Mouse (Mus musculus): ENCODE results near the gene Rad54l.

Gene Rad54l

DNA sequence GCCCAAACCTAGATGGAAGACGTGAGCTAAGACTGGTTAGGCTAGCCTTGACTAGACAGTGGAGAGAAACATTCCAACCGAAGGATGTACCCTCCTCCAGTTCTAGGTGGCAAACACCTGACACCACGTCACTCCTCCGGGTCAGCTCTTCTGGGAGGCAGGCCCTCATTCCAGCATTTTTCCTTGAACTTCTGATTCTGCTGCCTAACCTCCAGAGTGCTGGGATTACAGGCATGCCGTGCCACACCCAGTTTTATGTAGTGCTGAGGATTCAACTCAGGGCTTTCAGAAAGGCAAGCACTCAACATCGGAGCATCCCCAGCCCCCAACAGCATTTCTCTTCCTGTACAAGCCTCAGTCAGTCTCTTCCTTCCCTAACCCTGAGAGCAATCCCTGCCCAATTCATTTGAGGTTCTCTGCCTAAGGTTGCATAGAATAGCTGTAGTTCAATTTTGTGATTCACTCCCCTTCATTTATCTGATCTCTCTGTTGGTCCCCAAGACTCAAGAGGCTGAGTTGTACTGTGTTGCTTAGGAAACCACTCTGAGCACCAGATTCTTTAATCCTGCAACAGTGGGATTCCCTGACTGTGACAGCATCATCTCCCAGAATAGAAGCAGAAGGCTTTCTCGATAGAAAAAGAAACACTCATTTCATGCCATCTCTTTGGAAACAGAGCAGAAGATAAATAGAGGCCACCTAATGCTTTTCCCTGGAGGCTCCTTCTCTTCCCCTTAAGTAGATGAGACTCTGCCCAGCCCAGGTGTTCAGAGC is 17.5 kb upstream of the Rad54l start:
- DNase-seq (ENCODE audit: low read depth, low spot score) = no peak

DNA sequence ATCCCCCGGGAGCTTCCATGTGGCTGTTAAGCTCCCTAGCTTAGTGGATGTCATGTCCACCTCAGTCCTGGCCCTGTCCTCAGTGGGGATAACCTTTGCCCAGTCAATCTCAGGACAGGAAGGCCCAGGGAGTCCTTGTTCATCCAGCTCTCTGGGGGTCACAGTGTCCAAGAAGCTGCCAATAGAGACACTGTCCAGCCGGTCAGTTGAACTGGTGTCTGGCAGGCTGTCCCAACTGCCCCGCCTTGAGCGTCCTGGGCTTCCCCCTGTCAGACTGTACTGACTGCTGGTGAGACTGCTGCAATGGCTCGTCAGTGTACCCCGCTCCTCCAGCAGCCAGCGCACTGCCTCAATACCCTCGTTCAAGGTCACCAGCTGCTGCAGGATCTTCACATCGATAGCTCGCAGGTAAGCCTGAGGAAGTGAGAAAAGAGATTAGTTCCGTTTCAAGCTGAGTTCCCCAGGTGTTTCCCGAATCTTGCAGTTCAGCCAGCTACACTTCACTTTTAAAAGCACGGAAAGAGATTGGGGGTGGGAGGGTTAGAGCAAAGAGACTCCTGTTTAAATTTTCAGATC is 14.0 kb upstream of the Rad54l start:
- DNase-seq (ENCODE audit: low read depth, low spot score) = no peak

DNA sequence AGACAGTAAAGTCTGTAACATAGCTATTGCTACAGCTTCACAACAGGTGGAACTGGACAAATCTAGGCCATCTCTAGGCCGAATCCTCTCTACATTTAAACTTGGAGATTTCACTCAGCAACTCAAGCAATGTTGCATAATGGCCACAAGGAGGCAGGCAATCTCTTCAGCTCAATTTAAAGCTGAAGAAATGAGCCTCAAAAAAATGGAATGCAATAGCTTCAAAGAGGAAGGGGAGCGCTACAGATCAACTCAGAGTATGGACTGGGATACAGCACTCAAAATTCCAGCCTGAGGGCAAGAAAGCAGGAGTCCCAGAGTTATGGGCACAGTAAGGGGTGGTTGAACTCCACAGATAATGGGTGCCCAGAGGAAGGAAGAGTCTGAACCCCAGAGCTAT is 11.5 kb upstream of the Rad54l start:
- DNase-seq (ENCODE audit: low read depth, low spot score) = no peak

DNA sequence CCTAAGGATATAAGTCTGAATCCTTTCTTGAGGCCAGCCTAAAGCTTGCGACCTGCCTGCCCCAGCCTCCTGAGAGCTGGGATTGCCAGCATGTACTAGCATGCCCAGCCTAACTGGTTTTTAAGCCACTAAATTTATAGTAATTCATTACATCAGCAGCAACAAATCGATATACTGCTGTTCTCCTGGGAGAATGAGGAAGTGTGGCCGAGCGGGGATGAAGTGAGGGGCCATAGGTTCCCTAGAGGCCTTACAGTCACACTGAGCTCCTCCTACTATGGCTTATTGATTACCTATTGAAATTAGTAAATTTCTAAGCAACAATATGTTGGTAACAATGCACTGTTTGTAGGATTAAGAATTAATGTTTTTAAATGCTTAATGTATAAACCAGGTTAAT is 9.6 kb upstream of the Rad54l start:
- no peak for DNase-seq (ENCODE audit: low read depth, low spot score)

DNA sequence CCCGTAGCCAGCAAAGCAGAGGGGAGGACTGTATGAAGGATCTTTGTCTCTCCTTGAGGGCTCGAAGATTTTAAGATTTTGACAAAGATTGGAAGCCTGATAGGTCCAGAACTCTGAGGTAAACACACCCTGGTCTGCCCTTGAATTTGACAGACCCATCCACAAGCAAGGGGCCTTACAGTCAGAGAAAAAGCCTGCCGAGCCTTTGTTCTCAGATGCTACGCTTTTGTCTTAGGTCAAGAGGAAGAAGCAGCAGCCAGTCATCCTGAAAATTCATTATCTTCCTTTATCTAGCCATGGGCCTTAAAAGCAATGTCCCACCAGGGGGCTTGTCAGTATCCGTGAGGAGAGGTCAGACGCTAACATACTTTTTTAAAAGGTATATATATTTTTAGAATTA is 4.5 kb upstream of the Rad54l start:
- no peak for DNase-seq (ENCODE audit: low read depth, low spot score)

DNA sequence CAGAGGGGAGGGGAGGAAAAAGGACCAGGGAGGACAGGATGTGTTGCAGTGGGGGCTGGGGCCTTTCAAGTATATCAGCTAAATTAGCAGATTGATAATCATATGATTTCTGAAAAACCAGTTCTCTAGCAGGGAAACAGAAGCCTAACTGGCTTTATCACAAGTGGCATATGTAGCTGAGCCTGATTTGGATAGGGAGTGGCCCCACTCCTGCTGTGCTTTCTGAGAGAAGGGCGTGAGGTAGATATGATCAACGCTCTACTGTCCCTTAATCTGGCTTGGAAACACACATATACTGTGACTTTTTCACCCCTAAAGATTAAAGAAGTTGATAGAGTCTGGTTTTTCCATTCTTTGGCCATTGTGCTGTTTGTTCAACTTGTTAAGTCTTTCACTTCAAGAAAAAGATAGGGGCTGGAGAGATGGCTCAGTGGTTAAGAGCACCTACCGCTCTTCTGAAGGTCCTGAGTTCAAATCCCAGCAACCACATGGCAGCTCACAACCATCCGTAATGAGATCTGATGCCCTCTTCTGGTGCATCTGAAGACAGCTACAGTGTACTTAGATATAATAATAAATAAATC is 2.4 kb upstream of the Rad54l start:
- no peak for DNase-seq (ENCODE audit: low read depth, low spot score)

DNA sequence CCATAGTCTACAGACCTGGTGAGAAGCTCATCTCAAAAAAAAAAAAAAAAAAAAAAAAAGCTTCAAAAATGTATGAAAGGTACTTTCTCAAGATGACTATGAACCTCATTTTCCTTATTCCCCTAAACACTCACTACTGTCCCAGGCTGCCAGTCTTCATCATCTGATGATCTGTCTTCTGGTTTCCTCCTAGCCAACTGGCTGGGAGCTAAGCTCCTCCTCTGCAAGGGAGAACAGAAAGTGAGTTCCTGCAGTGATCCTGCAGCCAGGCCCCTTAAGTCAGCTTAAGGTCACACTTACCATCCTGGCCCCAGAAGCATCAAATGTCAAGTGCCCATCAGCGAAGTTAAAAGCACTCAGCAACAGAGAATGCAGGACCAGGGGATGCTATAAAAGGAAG is 728 bp downstream of the Rad54l start:
- DNase-seq (ENCODE audit: low read depth, low spot score) = no peak

DNA sequence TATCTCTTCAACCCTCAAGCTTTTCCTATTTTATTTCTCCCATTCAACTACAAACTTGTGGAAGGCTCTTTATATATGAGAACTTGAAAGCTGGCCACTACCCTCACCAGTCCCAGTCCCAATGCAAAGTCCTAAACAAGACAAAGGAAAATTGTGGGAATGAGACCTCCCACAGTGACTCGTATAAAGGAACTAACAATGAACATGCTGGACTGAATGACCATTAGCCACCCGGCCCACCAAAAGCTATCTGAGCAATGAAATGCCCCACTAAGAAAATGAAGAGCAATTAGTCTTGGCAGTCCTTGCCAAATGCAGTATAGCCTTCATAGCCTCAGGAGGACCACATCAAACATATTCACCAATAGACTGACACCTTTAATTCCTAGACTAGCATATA is 12.0 kb downstream of the Rad54l start:
- no peak for DNase-seq (ENCODE audit: low read depth, low spot score)

DNA sequence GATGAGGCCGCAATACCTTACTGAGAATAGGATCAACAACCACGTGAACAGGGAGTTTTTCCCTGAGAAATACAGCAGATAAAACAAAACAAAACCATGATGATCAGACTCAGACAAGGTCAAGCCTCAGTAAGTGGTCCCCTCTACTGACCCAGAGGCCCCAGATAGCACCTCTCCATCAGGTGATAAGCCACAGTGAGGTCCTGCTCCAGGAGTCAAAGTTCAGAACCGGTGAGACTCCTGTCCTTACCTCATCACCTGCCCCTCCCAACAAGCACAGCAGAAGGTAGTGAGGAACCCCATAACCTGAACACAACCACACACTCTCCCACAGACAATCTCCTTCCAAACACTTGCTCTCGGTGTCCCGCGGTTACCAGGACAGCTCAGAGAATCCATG is 12.8 kb downstream of the Rad54l start:
- no peak for DNase-seq (ENCODE audit: low read depth, low spot score)

DNA sequence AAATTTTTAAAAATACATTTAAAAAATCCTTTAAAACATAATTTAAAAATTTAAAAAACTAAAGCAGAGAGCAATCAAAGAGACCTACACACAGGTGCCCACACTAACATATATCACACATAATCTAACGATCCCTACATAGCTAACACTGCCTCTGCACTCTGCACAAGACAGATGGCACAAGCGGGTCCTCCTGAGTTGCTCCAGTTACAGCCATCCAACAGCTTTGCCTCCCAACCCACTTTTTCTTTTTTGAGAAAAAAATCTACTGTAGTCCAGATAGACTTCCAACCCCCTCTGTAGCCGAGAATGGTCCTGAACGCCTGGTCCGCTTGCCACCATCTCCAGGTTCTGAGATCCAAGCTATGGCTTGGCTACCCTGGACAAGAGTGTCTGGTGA is 18.2 kb downstream of the Rad54l start:
- no peak for DNase-seq (ENCODE audit: low read depth, low spot score)

DNA sequence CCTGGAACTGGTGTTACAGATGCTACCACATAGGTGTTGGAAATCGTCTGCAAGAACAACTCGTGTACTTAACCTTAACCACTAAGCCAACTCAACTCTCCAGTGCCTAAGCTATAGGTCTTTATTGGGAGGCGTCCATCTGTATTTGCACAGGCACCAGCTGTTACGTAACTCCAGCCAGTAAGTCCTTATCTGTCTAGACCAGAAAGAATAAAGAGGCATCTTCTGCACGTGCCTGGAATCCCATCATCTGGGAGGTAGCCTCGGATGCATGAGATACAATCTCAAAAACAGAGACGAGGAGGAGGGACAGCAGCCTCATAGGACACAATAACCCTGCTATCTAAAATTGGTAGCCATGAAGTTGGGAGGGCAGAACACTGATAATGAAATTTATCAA is 22.5 kb downstream of the Rad54l start:
- no peak for DNase-seq (ENCODE audit: low read depth, low spot score)

DNA sequence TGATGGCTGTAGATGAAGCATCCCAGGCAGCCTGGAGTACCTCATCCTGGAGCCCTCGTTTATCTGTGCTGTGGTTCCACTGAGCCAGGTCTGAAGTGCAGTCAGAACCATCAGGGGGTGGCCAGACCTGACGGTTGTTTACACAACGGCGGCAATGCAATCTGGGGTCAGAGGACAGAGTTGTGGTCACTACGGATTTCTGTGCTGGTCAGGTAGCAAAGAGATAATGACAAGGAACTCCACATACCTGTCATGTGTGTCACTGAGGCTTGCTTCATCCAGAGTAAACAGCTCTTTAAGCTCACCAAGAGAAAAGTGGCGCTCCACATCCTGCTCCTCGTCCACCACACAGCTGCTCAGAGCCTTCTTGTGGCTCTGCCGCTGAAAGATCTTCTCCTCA is 26.3 kb downstream of the Rad54l start:
- no peak for DNase-seq (ENCODE audit: low read depth, low spot score)

DNA sequence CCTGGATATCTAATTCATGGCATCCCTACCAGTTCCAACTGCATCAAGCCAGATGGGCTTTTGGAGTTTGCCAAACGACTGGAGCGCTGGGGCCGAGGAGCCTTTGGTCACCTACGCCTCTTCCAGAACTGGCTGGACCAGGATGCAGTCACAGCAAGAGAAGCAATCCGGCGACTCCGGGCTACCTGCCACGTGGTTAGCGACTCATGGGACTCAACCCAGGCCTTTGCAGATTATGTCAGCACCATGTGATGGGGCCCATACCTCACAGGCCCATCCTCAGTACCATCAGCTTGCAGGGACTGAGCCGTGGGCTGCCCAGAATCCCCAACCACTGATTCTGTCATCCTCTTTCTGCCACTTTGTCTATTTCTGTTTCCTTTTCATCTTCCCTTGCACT is 27.2 kb downstream of the Rad54l start:
- DNase-seq (ENCODE audit: low read depth, low spot score) = no peak

DNA sequence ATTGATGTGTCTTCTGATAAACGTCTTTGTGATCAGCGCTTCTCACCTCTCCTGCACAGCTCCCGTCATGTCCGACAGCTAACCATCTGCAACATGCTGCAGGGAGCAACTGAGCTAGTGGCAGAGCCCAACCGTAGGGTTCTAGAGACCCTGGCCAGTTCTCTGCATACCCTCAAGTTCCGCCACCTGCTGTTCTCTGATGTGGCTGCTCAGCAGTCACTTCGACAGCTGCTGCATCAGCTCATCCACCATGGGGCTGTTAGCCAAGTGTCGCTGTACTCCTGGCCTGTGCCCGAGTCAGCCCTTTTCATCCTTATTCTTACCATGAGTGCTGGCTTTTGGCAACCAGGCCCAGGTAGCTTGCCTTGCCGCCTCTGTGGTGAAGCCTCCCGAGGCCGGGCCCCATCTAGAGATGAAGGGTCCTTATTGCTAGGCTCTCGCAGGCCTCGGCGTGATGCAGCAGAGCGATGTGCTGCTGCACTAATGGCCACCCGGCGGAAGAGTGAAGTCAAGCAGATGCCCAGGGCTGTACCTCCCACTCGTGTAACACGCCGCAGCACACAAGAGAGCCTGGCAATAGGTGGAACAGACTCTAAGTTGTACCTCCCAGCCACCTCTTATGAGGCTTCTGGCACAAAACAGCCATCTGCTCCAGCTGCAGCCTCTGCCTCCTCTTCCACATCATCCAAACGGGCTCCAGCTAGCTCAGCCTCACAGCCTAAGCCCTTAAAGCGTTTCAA is 34.8 kb downstream of the Rad54l start:
- no peak for DNase-seq (ENCODE audit: low read depth, low spot score)

DNA sequence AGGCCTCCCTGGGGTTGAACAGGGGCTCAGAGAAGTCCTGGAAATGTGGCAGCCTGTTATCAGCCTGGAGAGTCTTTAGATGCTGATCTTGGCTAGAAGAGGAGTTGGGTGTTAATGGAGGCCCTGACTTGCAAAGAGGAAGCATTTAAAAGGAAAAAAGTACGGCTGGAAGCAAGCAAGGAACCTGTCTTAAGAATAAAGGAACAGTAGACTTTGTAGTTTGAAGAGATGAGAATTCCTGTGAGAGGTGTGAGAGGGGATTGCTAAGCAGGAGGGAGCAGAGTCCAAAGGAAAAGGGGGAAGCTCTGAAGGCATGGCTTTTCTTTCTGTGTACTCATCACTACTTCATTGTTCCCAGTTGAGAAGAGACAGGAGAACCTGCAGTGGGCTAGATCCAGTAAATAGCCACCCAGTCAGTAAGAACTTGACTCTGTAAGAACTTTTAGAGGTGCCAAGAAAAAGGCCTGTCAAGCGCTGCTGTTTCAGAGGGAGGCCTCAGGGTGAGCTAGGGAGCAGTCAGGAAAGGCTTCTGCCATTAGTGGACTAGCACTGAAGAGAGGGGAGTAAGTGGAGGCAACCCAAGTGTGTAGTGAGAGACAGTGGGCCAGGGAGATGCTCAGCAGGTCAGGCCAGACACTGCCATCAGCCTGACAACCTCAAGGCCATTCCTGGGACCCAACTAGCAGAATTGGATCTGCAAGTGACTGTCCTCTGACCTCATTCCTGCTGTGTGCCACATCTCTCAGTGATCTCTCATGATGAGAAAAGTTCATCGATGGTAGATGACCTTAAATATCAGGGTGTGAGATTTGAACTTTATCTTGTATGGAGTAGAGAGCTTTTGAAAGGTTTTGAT is 46.0 kb downstream of the Rad54l start:
- DNase-seq (ENCODE audit: low read depth, low spot score) = no peak

DNA sequence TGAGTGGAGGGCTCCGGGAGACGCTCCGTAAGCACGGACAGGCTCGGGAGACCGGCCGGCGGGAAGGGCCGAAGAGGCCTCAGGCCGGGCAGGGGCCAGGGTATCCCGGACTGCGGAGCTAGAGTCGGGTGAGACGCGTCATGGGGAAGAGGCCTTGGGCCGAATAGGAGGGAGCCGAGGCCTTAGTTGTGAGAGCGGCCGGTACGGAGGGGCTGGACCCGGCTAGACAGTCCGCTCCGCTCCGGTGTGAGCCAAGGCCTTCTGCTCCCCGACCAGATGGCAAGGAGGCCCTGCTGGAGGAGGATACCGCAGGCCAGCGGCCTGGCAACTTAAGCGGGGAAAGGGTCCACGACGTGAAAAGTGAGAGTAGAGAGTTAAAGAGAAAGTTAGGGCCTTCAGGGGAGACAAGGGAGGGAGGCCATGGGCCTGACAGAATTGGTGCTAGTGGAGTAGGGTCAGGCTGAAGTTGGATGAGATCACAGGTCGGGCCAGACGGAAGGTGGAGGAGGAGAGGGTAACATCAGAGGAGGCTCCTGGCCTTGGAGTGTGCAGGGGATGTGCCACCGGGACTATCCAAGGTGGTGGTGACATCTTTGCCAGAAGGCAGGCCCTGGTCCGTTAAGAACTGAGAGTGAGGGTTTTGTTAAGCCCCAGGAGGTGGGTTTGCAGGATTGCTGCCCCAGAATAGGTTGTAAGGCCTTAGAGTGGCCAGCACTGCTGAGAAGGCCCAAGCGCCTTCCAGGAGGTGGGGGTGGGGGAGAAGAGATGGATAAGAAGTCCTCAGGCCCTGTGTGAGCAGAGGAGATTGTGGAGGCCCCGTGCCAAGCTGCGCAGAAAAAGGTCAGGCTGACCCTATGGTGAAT is 46.9 kb downstream of the Rad54l start:
- no peak for DNase-seq (ENCODE audit: low read depth, low spot score)

DNA sequence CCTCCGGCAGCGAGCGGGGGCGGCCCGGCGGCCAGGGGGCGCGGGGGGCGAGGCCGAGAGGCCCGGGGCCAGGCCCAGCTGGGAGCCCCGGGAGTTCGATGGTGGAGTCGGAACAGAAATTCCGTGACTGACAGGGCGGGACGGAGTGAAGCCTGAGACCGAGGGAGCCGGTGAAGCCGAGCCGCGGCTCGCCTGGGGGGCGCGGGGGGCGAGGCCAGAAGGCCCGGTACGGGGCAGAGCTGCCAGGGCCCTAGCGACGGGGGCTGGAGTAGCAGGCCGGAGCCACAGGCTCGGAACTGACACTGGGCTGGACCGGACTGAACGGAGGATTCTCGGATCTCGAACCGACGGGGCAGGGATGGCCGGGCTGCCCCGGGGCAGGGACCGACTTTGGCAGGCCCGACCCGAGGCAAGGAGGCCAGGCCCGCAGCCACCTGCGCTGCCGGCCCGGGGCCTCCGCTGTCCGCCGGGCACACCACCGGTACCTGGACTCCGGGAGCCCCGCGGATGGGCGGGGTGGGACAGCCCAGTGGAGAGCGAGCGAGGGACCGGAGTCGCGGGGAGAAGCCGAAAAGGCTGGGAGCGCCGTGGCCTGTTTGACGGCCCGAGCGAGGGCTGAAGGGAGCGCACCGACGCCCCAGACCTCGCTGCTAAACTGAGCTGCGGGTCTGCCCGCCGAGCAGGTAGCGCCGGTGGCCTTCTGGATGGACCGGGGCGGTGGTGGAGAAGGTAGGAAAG is 47.7 kb downstream of the Rad54l start:
- DNase-seq (ENCODE audit: low read depth, low spot score) = peak; percentile 30

DNA sequence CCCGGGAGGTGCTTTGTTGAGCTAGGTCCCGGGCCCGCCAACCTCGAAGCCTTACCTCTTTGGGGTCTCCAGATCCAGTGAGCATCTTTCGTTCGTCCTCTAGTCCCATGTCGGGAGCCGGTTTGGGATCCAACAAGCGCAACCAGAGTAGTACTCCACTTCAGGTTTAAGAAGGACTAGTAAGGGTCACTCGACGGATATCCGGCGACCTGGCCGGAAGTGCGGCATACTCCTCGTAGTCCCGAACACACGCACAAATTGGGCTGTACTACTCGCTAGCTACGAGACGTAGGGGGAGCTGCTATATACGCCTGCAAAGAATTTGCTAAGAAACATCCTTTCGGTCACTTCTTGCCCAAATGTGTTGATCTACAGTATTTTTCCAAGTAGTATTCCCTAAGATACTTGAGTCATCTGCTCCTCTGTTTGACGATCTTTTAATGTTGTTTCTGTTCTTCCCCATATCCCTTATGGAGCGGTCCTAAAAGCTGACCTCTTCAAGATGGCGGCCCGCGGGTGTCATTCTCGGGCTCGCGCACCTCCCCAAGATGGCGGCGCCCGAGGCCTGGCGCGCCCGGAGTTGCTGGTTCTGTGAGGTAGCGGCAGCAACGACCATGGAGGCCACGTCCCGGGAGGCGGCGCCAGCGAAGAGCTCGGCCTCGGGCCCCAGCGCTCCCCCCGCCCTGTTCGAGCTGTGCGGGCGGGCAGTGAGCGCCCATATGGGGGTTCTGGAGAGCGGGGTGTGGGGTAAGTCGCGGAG is 48.4 kb downstream of the Rad54l start, which contains the start of the genes Uqcrh and Lrrc41:
TSS of gene Uqcrh (minus strand) at position 211 of the 760 bp plus-strand sequence.
TSS of gene Lrrc41 (plus strand) at position 409 of the 760 bp plus-strand sequence.
- peak; percentile 97 for DNase-seq (ENCODE audit: low read depth, low spot score)

DNA sequence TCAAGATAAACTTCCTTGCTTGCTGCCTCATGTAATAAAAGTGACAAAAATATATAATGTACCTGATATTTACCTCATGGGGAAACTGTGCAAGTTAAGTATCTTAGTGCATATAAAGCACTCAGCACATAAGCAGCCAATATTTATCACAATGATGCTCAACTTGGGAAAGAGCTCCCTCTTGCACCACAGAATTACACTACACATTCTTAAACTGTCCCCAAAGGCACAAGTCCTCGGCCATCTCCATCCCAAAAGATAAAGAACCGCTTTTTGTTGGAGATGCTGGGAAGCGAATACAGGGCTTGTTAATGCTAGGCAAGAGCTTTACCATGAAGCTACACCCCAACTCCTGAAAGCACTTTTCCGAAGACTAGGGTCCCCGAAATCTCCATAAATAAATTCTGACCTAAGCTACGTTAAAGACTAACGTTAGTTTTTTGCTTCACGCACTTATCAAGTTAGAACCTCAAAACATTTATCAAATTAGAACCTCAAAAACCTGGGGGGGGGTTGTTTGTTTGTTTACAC is 49.3 kb downstream of the Rad54l start:
- no peak for DNase-seq (ENCODE audit: low read depth, low spot score)
